Mouse (Mus musculus) intestine, embryonic 14.5 days (tissue): ENCODE measurements around the gene Gdf5. TPM values are rescaled to one million over a fixed set of nuclear protein-coding genes. Genes with fewer than 3 reads are reported as not detected.

ENCODE experiments used
- polyA plus RNA-seq: library from polyadenylated mRNA; unstranded; fragments of >200 nt; fragmentation: Nextera tagmentation; extraction: Ambion mirVana; gene quantifications from 2 replicates; pipeline ENCODE4 v1.2.1, GENCODE M21; 2014

Gdf5 gene
- polyA plus RNA-seq, 1 experiment from 2014 or later = 0.81 TPM

Other genes with a start within 250 kb of the Gdf5 start
- gene Edem2, start 215.9 kb downstream of the Gdf5 start, polyA plus RNA-seq = 39.2 and 47.1 TPM in 2 replicates
- gene Gm17581, start 209.5 kb downstream of the Gdf5 start, polyA plus RNA-seq = not detected in 2 replicates
- gene Procr, start 194.2 kb downstream of the Gdf5 start, polyA plus RNA-seq = 22.8 and 23.0 TPM in 2 replicates
- 0.28 and 0.55 TPM in 2 replicates for gene Mmp24, start 170.0 kb downstream of the Gdf5 start, polyA plus RNA-seq
- gene BC029722, start 125.9 kb downstream of the Gdf5 start, polyA plus RNA-seq = 12.8 and 13.2 TPM in 2 replicates
- gene Eif6, start 118.4 kb downstream of the Gdf5 start, polyA plus RNA-seq = 251 and 255 TPM in 2 replicates
- 0.12 and 0.23 TPM in 2 replicates for gene Fam83c, start 110.5 kb downstream of the Gdf5 start, polyA plus RNA-seq
- gene Uqcc1, start 15.1 kb downstream of the Gdf5 start, polyA plus RNA-seq = 64.0 and 64.9 TPM in 2 replicates
- gene Gm15557, start 4.6 kb downstream of the Gdf5 start, polyA plus RNA-seq = not detected in 2 replicates
- 21.5 and 22.8 TPM in 2 replicates for gene Cep250, start 11.1 kb upstream of the Gdf5 start, polyA plus RNA-seq
- gene 6430550D23Rik, start 62.6 kb upstream of the Gdf5 start, polyA plus RNA-seq = 1.4 and 2.5 TPM in 2 replicates
- 232 and 255 TPM in 2 replicates for gene Ergic3, start 62.7 kb upstream of the Gdf5 start, polyA plus RNA-seq
- gene Fer1l4, start 107.6 kb upstream of the Gdf5 start, polyA plus RNA-seq = 0.05 and 0.17 TPM in 2 replicates
- gene Spag4, start 119.8 kb upstream of the Gdf5 start, polyA plus RNA-seq = 3.0 and 4.0 TPM in 2 replicates
- 46.2 and 50.3 TPM in 2 replicates for gene Cpne1, start 166.6 kb upstream of the Gdf5 start, polyA plus RNA-seq
- 29.1 and 31.6 TPM in 2 replicates for gene Rbm12, start 166.6 kb upstream of the Gdf5 start, polyA plus RNA-seq
- gene Gm28036, start 181.7 kb upstream of the Gdf5 start, polyA plus RNA-seq = 13.3 and 13.6 TPM in 2 replicates
- 427 and 467 TPM in 2 replicates for gene Romo1, start 198.7 kb upstream of the Gdf5 start, polyA plus RNA-seq
- gene Nfs1, start 198.8 kb upstream of the Gdf5 start, polyA plus RNA-seq = 51.1 and 52.8 TPM in 2 replicates
- 622 and 652 TPM in 2 replicates for gene Rbm39, start 234.9 kb upstream of the Gdf5 start, polyA plus RNA-seq